Mouse (Mus musculus): ENCODE data around the gene Sh3d19. TPM values are rescaled to one million over a fixed set of nuclear protein-coding genes. Genes with fewer than 3 reads are reported as not detected.

Sh3d19 gene
- total and polyA plus RNA-seq, 3 experiments: 0.16 to 0.76 (median 0.33) TPM

GRCm38 (mm10) chr3:86083051-86083450, 112.1 kb downstream of the Sh3d19 start:
- no peaks in the 10 kb centered on the region for H3K79me2 ChIP-seq (replicated peaks; ENCODE audit: control insufficient read depth, extremely low read depth, insufficient read depth, poor library complexity, severe bottlenecking)
- H3K36me3 ChIP-seq (replicated peaks in 1 of 2; ENCODE audit: control insufficient read depth in 1 of 2, insufficient read depth in 1 of 2, low read length in 1 of 2): no peaks in the 10 kb centered on the region
- H3K4me3 ChIP-seq (replicated peaks in 1 of 3; ENCODE audit: low read depth in 2 of 3, low read length in 2 of 3, poor library complexity in 1 of 3): no peak overlapping the region
- no peak overlapping the region for H3K4me2 ChIP-seq (ENCODE audit: insufficient read depth, low read depth, poor library complexity, severe bottlenecking)
- in situ Hi-C loops (cut with MboI; ENCODE audit: low pct_ligation_motif_present, low pct_unique_long_range_greater_than_20kb, low sequenced_read_pairs): no loop called here
- H3K9me3 ChIP-seq (replicated peaks; ENCODE audit: low read length): no peaks in the 10 kb centered on the region
- dilution Hi-C loops (cut with MboI; ENCODE audit: extremely low pct_ligation_motif_present, extremely low pct_unique_long_range_greater_than_20kb, low sequenced_read_pairs): no loop called here
- H3K27ac ChIP-seq (ENCODE audit: insufficient read depth, low read depth): no peak overlapping the region
- TF ChIP-seq ELF1 (IDR thresholded peaks at IDR 0.05; ENCODE audit: low read depth, low read length) (no peak), SMC3 (IDR thresholded peaks at IDR 0.05; ENCODE audit: low read depth, low read length) (no peak), ETS1 (conservative IDR thresholded peaks at IDR 0.05; ENCODE audit: low read depth, low read length) (no peak), SIN3A (IDR thresholded peaks at IDR 0.05; ENCODE audit: low read length) (no peak), POLR2A (IDR thresholded peaks at IDR 0.05; ENCODE audit: low read depth, low read length) (no peak), NELFE (IDR thresholded peaks at IDR 0.05; ENCODE audit: low read depth, low read length) (no peak), HCFC1 (IDR thresholded peaks at IDR 0.05; ENCODE audit: low read depth, low read length) (no peak), E2F4 (IDR thresholded peaks at IDR 0.05; ENCODE audit: insufficient replicate concordance, low read depth, low read length) (no peak), MEF2A (IDR thresholded peaks at IDR 0.05; ENCODE audit: borderline replicate concordance, low read depth, low read length) (no peak), JUN (IDR thresholded peaks at IDR 0.05; ENCODE audit: insufficient read depth, low read depth, low read length) (no peak), BHLHE40 (IDR thresholded peaks at IDR 0.05; ENCODE audit: low read depth, low read length) (no peak), CHD1 (IDR thresholded peaks at IDR 0.05; ENCODE audit: low read depth, low read length) (no peak), USF1 (IDR thresholded peaks at IDR 0.05; ENCODE audit: low read depth, low read length) (no peak), GABPA (IDR thresholded peaks at IDR 0.05; ENCODE audit: insufficient replicate concordance, low read depth, low read length) (no peak), UBTF (IDR thresholded peaks at IDR 0.05; ENCODE audit: low read depth, low read length) (no peak), CHD2 (IDR thresholded peaks at IDR 0.05; ENCODE audit: low read length) (no peak), MAFK (IDR thresholded peaks at IDR 0.05; ENCODE audit: insufficient replicate concordance, low read length) (no peak), MAX (IDR thresholded peaks at IDR 0.05; ENCODE audit: low read length) (no peak)
- H3K27me3 ChIP-seq (replicated peaks): no peaks in the 10 kb centered on the region
- peaks cover 2 to 5% of the 10 kb centered on the region in 2 experiments; a peak in 2 of 4 replicates for H3K4me1 ChIP-seq (ENCODE audit: control insufficient read depth in 1 of 2, insufficient read depth in 2 of 2)
- no peak for DNase-seq (ENCODE audit: extremely low read depth)
- no peak overlapping the region for H3K9ac ChIP-seq (ENCODE audit: insufficient read depth, low read depth)

GRCm38 (mm10) chr3:86085001-86085400, 114.1 kb downstream of the Sh3d19 start:
- no peaks in the 10 kb centered on the region for H3K27me3 ChIP-seq (replicated peaks)
- in situ Hi-C loops (cut with MboI; ENCODE audit: low pct_ligation_motif_present, low pct_unique_long_range_greater_than_20kb, low sequenced_read_pairs) (no loop called here), dilution Hi-C loops (cut with MboI; ENCODE audit: extremely low pct_ligation_motif_present, extremely low pct_unique_long_range_greater_than_20kb, low sequenced_read_pairs) (no loop called here)
- no peaks in the 10 kb centered on the region for H3K36me3 ChIP-seq (replicated peaks in 1 of 2; ENCODE audit: control insufficient read depth in 1 of 2, insufficient read depth in 1 of 2, low read length in 1 of 2)
- no peak overlapping the region for H3K27ac ChIP-seq (ENCODE audit: insufficient read depth, low read depth)
- no peak overlapping the region for H3K9ac ChIP-seq (ENCODE audit: insufficient read depth, low read depth)
- H3K79me2 ChIP-seq (replicated peaks; ENCODE audit: control insufficient read depth, extremely low read depth, insufficient read depth, poor library complexity, severe bottlenecking): no peaks in the 10 kb centered on the region
- no peaks in the 10 kb centered on the region for H3K9me3 ChIP-seq (replicated peaks; ENCODE audit: low read length)
- H3K4me3 ChIP-seq (replicated peaks in 1 of 3; ENCODE audit: low read depth in 2 of 3, low read length in 2 of 3, poor library complexity in 1 of 3): no peak overlapping the region
- TF ChIP-seq ZNF384 (IDR thresholded peaks at IDR 0.05; ENCODE audit: low read depth, low read length) (no peak), UBTF (IDR thresholded peaks at IDR 0.05; ENCODE audit: low read depth, low read length) (no peak), E2F4 (IDR thresholded peaks at IDR 0.05; ENCODE audit: insufficient replicate concordance, low read depth, low read length) (no peak)
- no peak for DNase-seq (ENCODE audit: extremely low read depth)
- H3K4me2 ChIP-seq (ENCODE audit: insufficient read depth, low read depth, poor library complexity, severe bottlenecking): no peak overlapping the region
- H3K4me1 ChIP-seq (ENCODE audit: control insufficient read depth in 1 of 2, insufficient read depth in 2 of 2): peaks cover 2 to 7% of the 10 kb centered on the region in 2 experiments; a peak in 2 of 4 replicates
